Mouse (Mus musculus): Measurements from ENCODE around the gene Nr1d1. TPM values are rescaled to one million over a fixed set of nuclear protein-coding genes. Genes with fewer than 3 reads are reported as not detected.
A peak's percentile ranks its signal among the peaks of the same experiment; 100 is the strongest.

The Nr1d1 gene
- polyA plus RNA-seq, 1 experiment from 2014 or later, result 3.9 TPM

DNA sequence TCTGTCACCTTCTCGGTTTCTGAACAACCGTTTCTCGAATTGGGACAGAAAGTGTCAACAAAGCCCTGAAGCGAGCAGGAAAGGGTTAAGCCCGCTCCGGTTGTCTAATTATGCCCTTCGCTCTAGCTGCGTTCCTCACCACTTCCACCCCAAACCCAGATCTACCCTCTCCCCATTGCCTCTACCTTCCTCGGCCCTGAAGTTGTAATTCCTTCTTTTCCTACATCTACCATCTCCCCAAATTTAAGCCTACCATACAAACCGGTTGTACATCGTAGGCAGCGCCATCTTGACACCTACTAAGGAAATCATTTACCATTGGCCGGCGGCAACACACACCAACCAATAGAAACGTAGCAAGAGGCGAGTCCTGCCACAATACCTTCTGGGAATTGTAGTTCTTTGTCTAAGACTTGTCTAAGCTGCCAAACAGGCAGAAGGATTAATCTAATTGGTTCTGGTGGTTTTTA lies 46.0 kb downstream of the Nr1d1 start, which contains the start of gene Med24:
TSS of gene Med24 (minus strand) at position 317 of the 470 bp plus-strand sequence.
- peaks cover 6% of the 10 kb centered on the region for H3K4me1 ChIP-seq (ENCODE audit: control insufficient read depth, insufficient read depth, low read length)
- peak within 1 kb of the TSS; percentile 58 for H3K9ac ChIP-seq (replicated peaks; ENCODE audit: low read depth, low read length)
- peak; percentile 95 for ATAC-seq (ENCODE audit: low read depth)
- under 1% methylated on average over 16 of the region's 16 CpGs for WGBS
- peaks cover 15% of the 10 kb centered on the region; the same call in 1 of the 2 replicates for H3K36me3 ChIP-seq (ENCODE audit: control insufficient read depth, insufficient read depth, low read length)
- peak within 1 kb of the TSS; percentile 48 for H3K4me3 ChIP-seq (ENCODE audit: low read depth, low read length)
- peak within 1 kb of the TSS; percentile 74; the same call in 1 of the 2 replicates for H3K27ac ChIP-seq (ENCODE audit: low read depth, low read length)
- H3K27me3 ChIP-seq (ENCODE audit: control insufficient read depth, insufficient read depth, low read length), result no peaks in the 10 kb centered on the region
- no peaks in the 10 kb centered on the region for H3K9me3 ChIP-seq (ENCODE audit: control insufficient read depth, low read length)
- H3K4me2 ChIP-seq (ENCODE audit: low read depth, low read length), result peak within 1 kb of the TSS; percentile 72

DNA sequence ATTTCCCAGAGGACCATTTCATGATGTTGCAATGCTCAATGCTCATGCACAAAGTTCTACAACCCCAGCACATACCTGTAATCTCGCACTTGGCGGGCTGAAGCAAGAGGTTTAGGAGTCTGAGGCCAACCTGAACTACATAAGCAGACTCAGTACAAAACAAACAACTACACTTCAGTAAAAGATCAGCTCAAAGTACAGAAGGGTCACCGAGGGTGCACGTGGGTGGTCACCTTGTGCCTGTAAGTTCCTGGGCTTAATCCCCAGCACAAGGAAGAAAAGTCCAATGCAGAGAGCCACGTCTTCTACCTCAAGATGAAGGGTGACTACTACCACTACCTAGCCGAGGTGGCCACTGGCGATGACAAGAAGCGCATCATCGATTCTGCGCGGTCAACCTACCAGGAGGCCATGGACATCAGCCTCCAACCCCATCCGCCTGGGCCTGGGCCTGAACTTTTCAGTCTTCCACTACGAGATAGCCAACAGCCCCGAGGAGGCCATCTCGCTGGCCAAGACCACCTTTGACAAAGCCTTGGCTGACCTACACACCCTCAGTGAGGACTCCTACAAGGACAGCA lies 49.1 kb downstream of the Nr1d1 start:
- no peak overlapping the region for H3K9ac ChIP-seq (replicated peaks; ENCODE audit: low read depth, low read length)

DNA sequence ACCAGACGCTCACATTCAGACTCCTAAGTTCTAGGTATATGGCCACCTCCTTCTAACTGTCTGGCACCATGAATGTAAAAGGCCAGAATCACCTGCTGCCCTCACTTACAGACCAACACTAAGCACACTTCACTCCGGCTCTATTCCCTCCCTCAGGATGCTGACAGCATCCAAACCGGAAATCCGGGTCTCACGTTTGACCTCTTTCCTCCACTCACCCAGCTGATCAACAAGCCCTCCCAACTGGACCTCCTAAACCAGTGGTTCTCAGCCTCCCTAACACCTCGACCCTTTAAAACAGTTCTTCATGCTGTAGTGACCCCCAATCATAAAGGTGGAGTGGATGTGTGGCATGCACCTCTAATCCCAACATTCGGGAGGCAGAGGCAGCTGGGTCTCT lies 52.0 kb downstream of the Nr1d1 start:
- Histone ChIP-seq H3K9me3 (ENCODE audit: control insufficient read depth, low read length) (no peaks in the 10 kb centered on the region), H3K9ac (replicated peaks; ENCODE audit: low read depth, low read length) (no peak overlapping the region), H3K4me3 (ENCODE audit: low read depth, low read length) (no peak overlapping the region), H3K4me2 (ENCODE audit: low read depth, low read length) (no peak overlapping the region), H3K27me3 (ENCODE audit: control insufficient read depth, insufficient read depth, low read length) (no peaks in the 10 kb centered on the region), H3K4me1 (ENCODE audit: control insufficient read depth, insufficient read depth, low read length) (no peaks in the 10 kb centered on the region; the same call in 1 of the 2 replicates), H3K36me3 (ENCODE audit: control insufficient read depth, insufficient read depth, low read length) (peaks cover 21% of the 10 kb centered on the region; the same call in 1 of the 2 replicates), H3K27ac (ENCODE audit: low read depth, low read length) (no peak overlapping the region)
- no peak for ATAC-seq (ENCODE audit: low read depth)
- 89% methylated on average over 7 of the region's 7 CpGs for WGBS

More for the DNA sequence above, 49.1 kb downstream of the Nr1d1 start:
- no peak overlapping the region for H3K4me3 ChIP-seq (ENCODE audit: low read depth, low read length)
- H3K27ac ChIP-seq (ENCODE audit: low read depth, low read length), result no peak overlapping the region
- no peaks in the 10 kb centered on the region for H3K27me3 ChIP-seq (ENCODE audit: control insufficient read depth, insufficient read depth, low read length)
- 96% methylated on average over 15 of the region's 15 CpGs for WGBS
- H3K36me3 ChIP-seq (ENCODE audit: control insufficient read depth, insufficient read depth, low read length), result peaks cover 15% of the 10 kb centered on the region; the same call in 1 of the 2 replicates
- H3K4me2 ChIP-seq (ENCODE audit: low read depth, low read length), result no peak overlapping the region
- ATAC-seq (ENCODE audit: low read depth), result no peak
- H3K4me1 ChIP-seq (ENCODE audit: control insufficient read depth, insufficient read depth, low read length), result peaks cover 6% of the 10 kb centered on the region
- no peaks in the 10 kb centered on the region for H3K9me3 ChIP-seq (ENCODE audit: control insufficient read depth, low read length)

DNA sequence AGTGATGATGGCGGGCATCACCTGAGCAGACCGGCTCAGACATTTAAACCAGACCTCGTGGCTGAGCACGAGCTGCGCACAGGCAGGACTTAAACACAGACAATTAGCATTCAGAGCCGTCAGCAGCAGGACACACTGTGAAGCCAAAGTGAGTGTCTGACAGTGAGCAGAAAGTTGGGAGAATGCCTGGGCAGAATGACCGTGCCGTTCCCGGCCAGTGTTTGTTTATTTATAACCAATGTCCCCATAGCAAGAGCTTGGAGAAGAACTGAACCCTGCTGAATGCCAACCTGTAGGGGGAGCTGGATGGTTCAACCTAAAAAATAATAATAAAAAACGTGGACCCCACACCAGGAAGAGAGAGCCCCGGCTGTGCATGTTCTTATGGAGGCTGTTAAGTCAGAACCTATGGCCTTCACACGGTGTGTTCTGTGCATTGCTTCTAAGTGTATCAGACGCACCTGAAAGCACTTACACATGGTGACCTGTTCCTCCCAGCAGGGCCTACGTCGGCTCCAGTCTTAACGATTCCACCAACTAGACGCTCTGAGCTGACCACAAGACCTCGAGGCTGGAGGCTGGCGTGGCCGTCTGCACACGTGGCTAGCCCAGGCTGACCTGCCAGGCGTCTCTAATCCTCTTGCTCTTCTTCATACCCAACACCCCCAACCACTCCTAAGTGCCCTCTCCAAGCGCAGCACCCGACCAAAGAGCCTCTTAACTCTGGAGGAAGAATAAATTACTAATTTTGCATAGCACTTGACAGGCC lies 53.5 kb downstream of the Nr1d1 start:
- peaks cover 31% of the 10 kb centered on the region for H3K36me3 ChIP-seq (ENCODE audit: control insufficient read depth, insufficient read depth, low read length)
- no peaks in the 10 kb centered on the region for H3K27me3 ChIP-seq (ENCODE audit: control insufficient read depth, insufficient read depth, low read length)
- no peak overlapping the region for H3K9ac ChIP-seq (replicated peaks; ENCODE audit: low read depth, low read length)
- ATAC-seq (ENCODE audit: low read depth), result no peak
- H3K27ac ChIP-seq (ENCODE audit: low read depth, low read length), result no peak overlapping the region
- 75% methylated on average over 24 of the region's 24 CpGs for WGBS
- H3K4me1 ChIP-seq (ENCODE audit: control insufficient read depth, insufficient read depth, low read length), result no peaks in the 10 kb centered on the region
- H3K4me3 ChIP-seq (ENCODE audit: low read depth, low read length), result no peak overlapping the region
- H3K4me2 ChIP-seq (ENCODE audit: low read depth, low read length), result no peak overlapping the region
- H3K9me3 ChIP-seq (ENCODE audit: control insufficient read depth, low read length), result no peaks in the 10 kb centered on the region

DNA sequence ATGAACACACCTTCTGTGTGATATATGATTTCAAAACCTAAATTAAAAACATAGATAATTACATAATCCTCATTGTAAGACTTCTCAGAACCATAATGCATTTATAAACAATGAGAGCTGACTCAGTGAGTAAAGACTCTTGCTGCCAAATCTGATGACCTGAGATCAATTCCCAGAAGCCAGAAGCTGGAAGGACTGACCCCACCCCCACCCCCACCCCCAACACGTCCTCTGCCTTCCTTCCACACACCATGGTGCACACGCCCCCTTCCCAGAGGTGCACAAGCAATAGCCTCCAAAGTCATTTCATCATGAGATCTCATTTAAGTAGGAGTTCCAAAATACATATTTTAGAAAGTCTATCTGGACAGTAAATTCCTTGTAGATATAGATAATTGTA lies 54.4 kb downstream of the Nr1d1 start:
- Histone ChIP-seq H3K9me3 (ENCODE audit: control insufficient read depth, low read length) (no peaks in the 10 kb centered on the region), H3K4me1 (ENCODE audit: control insufficient read depth, insufficient read depth, low read length) (no peaks in the 10 kb centered on the region), H3K36me3 (ENCODE audit: control insufficient read depth, insufficient read depth, low read length) (peaks cover 36% of the 10 kb centered on the region), H3K4me3 (ENCODE audit: low read depth, low read length) (no peak overlapping the region), H3K27me3 (ENCODE audit: control insufficient read depth, insufficient read depth, low read length) (no peaks in the 10 kb centered on the region), H3K4me2 (ENCODE audit: low read depth, low read length) (no peak overlapping the region), H3K9ac (replicated peaks; ENCODE audit: low read depth, low read length) (no peak overlapping the region), H3K27ac (ENCODE audit: low read depth, low read length) (no peak overlapping the region)
- no peak for ATAC-seq (ENCODE audit: low read depth)
- WGBS, result 71% methylated on average over 2 of the region's 2 CpGs

Other genes with a start within 250 kb of the Nr1d1 start
- 0.20 and 0.22 TPM in 2 replicates for gene Ikzf3, start 229.3 kb downstream of the Nr1d1 start, polyA plus RNA-seq (2014; fragmentation: Nextera tagmentation; extraction: Ambion mirVana)
- gene Zpbp2, start 224.2 kb downstream of the Nr1d1 start, polyA plus RNA-seq (2014; fragmentation: Nextera tagmentation; extraction: Ambion mirVana), result not detected in 2 replicates
- 14.5 and 16.2 TPM in 2 replicates for gene Ormdl3, start 188.0 kb downstream of the Nr1d1 start, polyA plus RNA-seq (2014; fragmentation: Nextera tagmentation; extraction: Ambion mirVana)
- gene Lrrc3c, start 177.0 kb downstream of the Nr1d1 start, polyA plus RNA-seq (2014; fragmentation: Nextera tagmentation; extraction: Ambion mirVana), result not detected in 2 replicates
- gene Gm12355, start 149.7 kb downstream of the Nr1d1 start, polyA plus RNA-seq (2014; fragmentation: Nextera tagmentation; extraction: Ambion mirVana), result 0.37 and 0.76 TPM in 2 replicates
- gene Gsdma3, start 149.0 kb downstream of the Nr1d1 start, polyA plus RNA-seq (2014; fragmentation: Nextera tagmentation; extraction: Ambion mirVana), result not detected in 2 replicates
- not detected in 2 replicates for gene Gsdma2, start 128.6 kb downstream of the Nr1d1 start, polyA plus RNA-seq (2014; fragmentation: Nextera tagmentation; extraction: Ambion mirVana)
- gene Gsdma, start 111.0 kb downstream of the Nr1d1 start, polyA plus RNA-seq (2014; fragmentation: Nextera tagmentation; extraction: Ambion mirVana), result not detected in 2 replicates
- 117 and 124 TPM in 2 replicates for gene Psmd3, start 92.8 kb downstream of the Nr1d1 start, polyA plus RNA-seq (2014; fragmentation: Nextera tagmentation; extraction: Ambion mirVana)
- gene Csf3, start 74.1 kb downstream of the Nr1d1 start, polyA plus RNA-seq (2014; fragmentation: Nextera tagmentation; extraction: Ambion mirVana), result not detected in 2 replicates
- 52.3 and 59.4 TPM in 2 replicates for gene Med24, start 45.9 kb downstream of the Nr1d1 start, polyA plus RNA-seq (2014; fragmentation: Nextera tagmentation; extraction: Ambion mirVana)
- 148 and 186 TPM in 2 replicates for gene Thra, start 34.7 kb downstream of the Nr1d1 start, polyA plus RNA-seq (2014; fragmentation: Nextera tagmentation; extraction: Ambion mirVana)
- gene Msl1, start 20.2 kb upstream of the Nr1d1 start, polyA plus RNA-seq (2014; fragmentation: Nextera tagmentation; extraction: Ambion mirVana), result 24.2 and 26.9 TPM in 2 replicates
- 47.9 and 54.1 TPM in 2 replicates for gene Casc3, start 29.6 kb upstream of the Nr1d1 start, polyA plus RNA-seq (2014; fragmentation: Nextera tagmentation; extraction: Ambion mirVana)
- gene Rapgefl1, start 61.5 kb upstream of the Nr1d1 start, polyA plus RNA-seq (2014; fragmentation: Nextera tagmentation; extraction: Ambion mirVana), result 13.9 and 18.6 TPM in 2 replicates
- 5.2 and 5.7 TPM in 2 replicates for gene Wipf2, start 88.3 kb upstream of the Nr1d1 start, polyA plus RNA-seq (2014; fragmentation: Nextera tagmentation; extraction: Ambion mirVana)
- 2.1 and 2.8 TPM in 2 replicates for gene Cdc6, start 132.5 kb upstream of the Nr1d1 start, polyA plus RNA-seq (2014; fragmentation: Nextera tagmentation; extraction: Ambion mirVana)
- gene Rara, start 152.5 kb upstream of the Nr1d1 start, polyA plus RNA-seq (2014; fragmentation: Nextera tagmentation; extraction: Ambion mirVana), result 22.1 and 22.3 TPM in 2 replicates
- 0.89 and 2.2 TPM in 2 replicates for gene Gjd3, start 207.7 kb upstream of the Nr1d1 start, polyA plus RNA-seq (2014; fragmentation: Nextera tagmentation; extraction: Ambion mirVana)
- 18.3 and 24.8 TPM in 2 replicates for gene Top2a, start 248.9 kb upstream of the Nr1d1 start, polyA plus RNA-seq (2014; fragmentation: Nextera tagmentation; extraction: Ambion mirVana)